Mouse (Mus musculus): ENCODE measurements around the gene Tiam1. TPM values are rescaled to one million over a fixed set of nuclear protein-coding genes. Genes with fewer than 3 reads are reported as not detected.

Tiam1 gene
- total and polyA plus RNA-seq, 2 experiments = 0.27 to 0.65 TPM

DNA sequence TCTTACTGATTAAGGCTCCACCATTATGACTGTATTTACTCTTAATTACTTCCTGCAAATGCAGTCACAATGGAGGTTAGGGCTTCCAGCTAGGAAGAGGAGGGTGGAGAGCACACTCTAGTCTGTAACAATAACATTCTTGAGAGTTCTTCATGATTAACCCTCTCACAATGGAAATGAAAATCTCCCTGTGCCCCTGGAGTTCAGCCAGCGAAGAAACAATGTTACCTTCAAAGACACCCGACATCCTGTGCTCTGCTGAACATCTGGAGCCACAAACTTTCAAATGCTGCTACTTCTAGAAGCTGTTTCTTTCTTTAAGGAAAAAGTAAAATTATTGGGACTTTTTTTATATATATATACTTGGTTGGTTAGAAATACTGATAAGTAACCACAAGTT is 395.7 kb downstream of the Tiam1 start:
- Histone ChIP-seq H3K27me3 (ENCODE audit: control insufficient read depth, insufficient read depth, low read length) (no peaks in the 10 kb centered on the region), H3K4me3 (ENCODE audit: insufficient read depth, low read depth, low read length) (no peak overlapping the region), H3K36me3 (ENCODE audit: control insufficient read depth, insufficient read depth, low read length) (no peaks in the 10 kb centered on the region), H3K4me1 (ENCODE audit: control insufficient read depth, insufficient read depth, low read length) (no peaks in the 10 kb centered on the region), H3K79me2 (ENCODE audit: control insufficient read depth, insufficient read depth, low read length) (no peaks in the 10 kb centered on the region), H3K27ac (replicated peaks; ENCODE audit: insufficient read depth, low read depth, low read length) (no peak overlapping the region), H3K9ac (ENCODE audit: low read depth, low read length) (no peak overlapping the region)
- DNase-seq (ENCODE audit: extremely low read depth, low read depth, low spot score) = no peak
- no peak for TF ChIP-seq CTCF (IDR thresholded peaks at IDR 0.05; ENCODE audit: low read depth, low read length)
- TF ChIP-seq POLR2A (IDR thresholded peaks at IDR 0.05; ENCODE audit: extremely low read depth, insufficient read depth, low read length) = no peak
- WGBS = 50% methylated on average over 2 of the region's 2 CpGs

DNA sequence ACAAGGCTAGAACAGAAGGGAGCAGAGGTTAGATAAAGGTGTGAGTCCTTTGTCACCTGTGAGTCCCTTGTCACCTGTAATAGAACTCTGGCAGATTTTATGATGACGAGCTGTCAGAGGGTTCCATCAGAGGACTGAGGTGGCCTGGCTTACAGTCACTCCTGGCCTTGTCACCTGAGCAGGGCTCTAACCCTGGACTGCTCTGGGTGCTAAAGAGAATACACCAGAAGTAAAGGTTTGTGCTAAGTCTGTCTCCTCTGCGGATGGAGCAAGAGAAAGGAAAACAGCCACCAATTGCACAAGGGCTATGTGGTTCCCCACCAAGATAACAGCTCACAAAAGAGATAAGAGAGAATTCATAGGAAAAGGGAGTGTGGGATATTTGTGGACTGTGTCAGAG is 404.0 kb downstream of the Tiam1 start:
- WGBS = 35% methylated on average over 2 of the region's 2 CpGs
- Histone ChIP-seq H3K9ac (ENCODE audit: low read depth, low read length) (no peak overlapping the region), H3K27ac (replicated peaks; ENCODE audit: insufficient read depth, low read depth, low read length) (no peak overlapping the region), H3K4me3 (ENCODE audit: insufficient read depth, low read depth, low read length) (no peak overlapping the region), H3K27me3 (ENCODE audit: control insufficient read depth, insufficient read depth, low read length) (no peaks in the 10 kb centered on the region), H3K4me1 (ENCODE audit: control insufficient read depth, insufficient read depth, low read length) (no peaks in the 10 kb centered on the region), H3K79me2 (ENCODE audit: control insufficient read depth, insufficient read depth, low read length) (no peaks in the 10 kb centered on the region), H3K36me3 (ENCODE audit: control insufficient read depth, insufficient read depth, low read length) (no peaks in the 10 kb centered on the region)
- DNase-seq (ENCODE audit: extremely low read depth, low read depth, low spot score) = no peak
- TF ChIP-seq POLR2A (IDR thresholded peaks at IDR 0.05; ENCODE audit: extremely low read depth, insufficient read depth, low read length) (no peak), CTCF (IDR thresholded peaks at IDR 0.05; ENCODE audit: low read depth, low read length) (no peak)

DNA sequence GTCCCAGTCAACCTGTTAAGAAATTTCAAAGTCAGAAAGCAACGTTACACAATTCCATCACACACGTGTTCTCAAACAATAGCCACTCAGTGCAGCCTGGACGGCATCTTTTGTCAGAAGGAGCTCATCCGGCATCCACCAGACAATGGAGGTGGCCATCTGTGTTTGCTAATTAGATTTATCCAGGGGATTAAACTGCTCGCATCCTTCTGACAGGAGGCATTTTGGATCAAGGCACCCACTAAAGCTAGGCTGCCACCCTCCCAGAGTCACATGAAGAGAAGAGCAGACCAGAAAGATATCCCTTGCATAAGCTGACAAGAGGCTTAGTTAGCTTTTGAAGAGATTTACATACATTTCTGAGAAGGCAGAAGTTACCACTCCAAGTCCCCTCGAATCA is 404.6 kb downstream of the Tiam1 start:
- Histone ChIP-seq H3K79me2 (ENCODE audit: control insufficient read depth, insufficient read depth, low read length) (no peaks in the 10 kb centered on the region), H3K4me1 (ENCODE audit: control insufficient read depth, insufficient read depth, low read length) (no peaks in the 10 kb centered on the region), H3K36me3 (ENCODE audit: control insufficient read depth, insufficient read depth, low read length) (no peaks in the 10 kb centered on the region), H3K4me3 (ENCODE audit: insufficient read depth, low read depth, low read length) (no peak overlapping the region), H3K9ac (ENCODE audit: low read depth, low read length) (no peak overlapping the region), H3K27ac (replicated peaks; ENCODE audit: insufficient read depth, low read depth, low read length) (no peak overlapping the region), H3K27me3 (ENCODE audit: control insufficient read depth, insufficient read depth, low read length) (no peaks in the 10 kb centered on the region)
- WGBS = 31% methylated on average over 6 of the region's 6 CpGs
- DNase-seq (ENCODE audit: extremely low read depth, low read depth, low spot score) = no peak
- no peak for TF ChIP-seq POLR2A (IDR thresholded peaks at IDR 0.05; ENCODE audit: extremely low read depth, insufficient read depth, low read length)
- no peak for TF ChIP-seq CTCF (IDR thresholded peaks at IDR 0.05; ENCODE audit: low read depth, low read length)

Other genes with a start within 250 kb of the Tiam1 start
- gene Sod1, start 77.0 kb upstream of the Tiam1 start, total RNA-seq (2014; rRNA removed) = 1,217 and 1,360 TPM in 2 replicates
- 1,719 and 1,927 TPM in 2 replicates for gene Sod1, start 77.0 kb upstream of the Tiam1 start, polyA plus RNA-seq (2012; rRNA removed)
- gene Scaf4, start 140.7 kb upstream of the Tiam1 start, total RNA-seq (2014; rRNA removed) = 8.2 and 10.7 TPM in 2 replicates
- 14.7 and 20.9 TPM in 2 replicates for gene Scaf4, start 140.7 kb upstream of the Tiam1 start, polyA plus RNA-seq (2012; rRNA removed)
- gene Hunk, start 242.2 kb upstream of the Tiam1 start, total RNA-seq (2014; rRNA removed) = 0.74 and 2.0 TPM in 2 replicates
- 0.36 and 0.50 TPM in 2 replicates for gene Hunk, start 242.2 kb upstream of the Tiam1 start, polyA plus RNA-seq (2012; rRNA removed)